In genomic region chr9:85327242-85328211, GRCm38 (mm10) we compare ENCODE assay signal across 1 mouse cellular context.
TF ChIP-seq lines count a peak whose summit lies in the region.

Gene Tent5a (minus strand): TSS chr9:85327348.

TF ChIP-seq in CH12.LX, 34 proteins besides CTCF, POLR2A, EP300 and RAD21 (continued from another document):
- TF ChIP-seq MEF2A (IDR thresholded peaks at IDR 0.05; ENCODE audit: borderline replicate concordance, low read depth, low read length) (peak; percentile 14; the same call in 1 of the 2 replicates), ZNF384 (IDR thresholded peaks at IDR 0.05; ENCODE audit: low read depth, low read length) (peak; percentile 65), TBP (conservative IDR thresholded peaks at IDR 0.05; ENCODE audit: low read depth, low read length) (peak; percentile 60), ZMIZ1 (IDR thresholded peaks at IDR 0.05; ENCODE audit: low read depth, low read length) (peak; percentile 84), SMC3 (IDR thresholded peaks at IDR 0.05; ENCODE audit: low read depth, low read length) (no peak; the same call in 1 of the 2 replicates), ELF1 (IDR thresholded peaks at IDR 0.05; ENCODE audit: low read depth, low read length) (peak; percentile 92), GABPA (IDR thresholded peaks at IDR 0.05; ENCODE audit: insufficient replicate concordance, low read depth, low read length) (no peak), HCFC1 (IDR thresholded peaks at IDR 0.05; ENCODE audit: low read depth, low read length) (peak; percentile 49), NELFE (IDR thresholded peaks at IDR 0.05; ENCODE audit: low read depth, low read length) (peak; percentile 91), TCF12 (IDR thresholded peaks at IDR 0.05; ENCODE audit: low read depth, low read length) (peak; percentile 90)
